Mouse (Mus musculus) heart, adult 2 months (tissue): ENCODE measurements around the gene Mgmt. TPM values are rescaled to one million over a fixed set of nuclear protein-coding genes. Genes with fewer than 3 reads are reported as not detected.
A peak's percentile ranks its signal among the peaks of the same experiment; 100 is the strongest.

Source experiments
- DNase-seq, 2 experiments: peaks; one replicate each; pipeline ENCODE4 v3.0.0; 2021
- H3K27ac ChIP-seq: fragments of 200-600 bp; 2 replicates; pipeline ENCODE4 v1.8.1; 2022
- H3K27me3 ChIP-seq: fragments of 200-500 bp; 2 replicates; pipeline ENCODE4 v1.6.1; 2012; ENCODE audit warnings: mild to moderate bottlenecking, low read length, inconsistent platforms, mixed read lengths; ENCODE audit not compliant: control insufficient read depth, insufficient read depth
- H3K36me3 ChIP-seq: fragments of 200-500 bp; 2 replicates; pipeline ENCODE4 v1.6.1; 2012; ENCODE audit warnings: low read length, inconsistent platforms; ENCODE audit not compliant: control insufficient read depth, insufficient read depth
- H3K4me1 ChIP-seq: fragments of 200-500 bp; 2 replicates; pipeline ENCODE4 v1.6.1; 2011; ENCODE audit warnings: low read length; ENCODE audit not compliant: control insufficient read depth, insufficient read depth
- H3K4me3 ChIP-seq: fragments of 200-600 bp; 2 replicates; pipeline ENCODE4 v1.8.1; 2022
- H3K79me2 ChIP-seq: fragments of 200-500 bp; replicated peaks from 2 replicates; pipeline ENCODE4 v1.6.1; 2012; ENCODE audit warnings: mild to moderate bottlenecking, inconsistent platforms, low read length, moderate library complexity, mixed read lengths; ENCODE audit not compliant: control insufficient read depth, insufficient read depth
- H3K9ac ChIP-seq: fragments of 200-500 bp; 2 replicates; pipeline ENCODE4 v1.6.1; 2012; ENCODE audit warnings: low read depth, mild to moderate bottlenecking, control low read depth, inconsistent platforms, low read length, mixed read lengths
- CTCF ChIP-seq: fragments of 200-600 bp; IDR thresholded peaks from 2 replicates; pipeline ENCODE4 v1.8.1; 2022; ENCODE audit warnings: antibody characterized with exemption, mild to moderate bottlenecking, moderate library complexity
- EP300 ChIP-seq: fragments of 200-500 bp; IDR thresholded peaks from 2 replicates; pipeline ENCODE4 v1.6.1; 2011; ENCODE audit warnings: low read depth, low read length, control low read depth; ENCODE audit not compliant: insufficient read depth
- POLR2A ChIP-seq: fragments of 200-500 bp; IDR thresholded peaks from 2 replicates; pipeline ENCODE4 v1.6.1; 2011; ENCODE audit warnings: mild to moderate bottlenecking, low read depth, low read length, control low read depth; ENCODE audit not compliant: insufficient read depth
- WGBS: fragments of 180-500 bp; shearing (Covaris S2); methylation state at CpG from one replicate; pipeline ENCODE4 v1.1.7; 2018; 5-methylcytosine and 5-hydroxymethylcytosine counted together
- intact Hi-C: fragments of 180-260 bp; cut with DNase I; formaldehyde crosslinking; loops from one replicate; pipeline ENCODE4 v1.15.1; 2025
- polyA plus RNA-seq: library from polyadenylated mRNA; depleted of rRNA; stranded (reverse); fragments of >200 nt; gene quantifications from 2 replicates; pipeline ENCODE4 v1.2.3, GENCODE M21; 2012
- total RNA-seq, 2 experiments: library from RNA; stranded (reverse); gene quantifications; 2 replicates each; pipeline ENCODE4 v1.2.3; 2021

Gene Mgmt
- total and polyA plus RNA-seq, 3 experiments: 3.6 to 3.8 (median 3.7) TPM

DNA sequence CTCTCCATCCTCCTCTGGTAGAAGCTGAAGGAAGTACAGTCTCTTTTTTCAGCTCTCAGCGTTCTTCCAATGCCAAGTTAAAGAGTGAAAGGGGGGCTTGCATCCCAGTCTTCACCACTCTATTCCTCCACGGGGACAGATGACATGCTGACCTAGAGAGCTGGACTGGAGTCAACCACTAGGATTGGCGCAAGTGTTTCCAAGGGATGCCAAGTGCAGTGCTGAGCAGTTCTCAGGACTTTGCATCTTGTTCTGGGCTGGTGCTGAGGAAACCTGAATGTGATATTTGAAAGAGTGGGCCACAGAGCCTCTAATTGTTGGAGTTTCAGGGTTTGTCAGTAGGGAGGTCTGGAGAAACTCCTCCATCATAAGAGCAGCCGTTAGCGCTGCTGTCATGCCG is 187.8 kb downstream of the Mgmt start:
- H3K36me3 ChIP-seq: peaks cover 3% of the 10 kb centered on the region; the same call in 1 of the 2 replicates
- TF ChIP-seq CTCF: no peak
- TF ChIP-seq POLR2A: no peak
- no peak for TF ChIP-seq EP300
- peaks cover 8% of the 10 kb centered on the region for H3K4me1 ChIP-seq
- H3K79me2 ChIP-seq: no peaks in the 10 kb centered on the region
- DNase-seq: no peak
- H3K27me3 ChIP-seq: no peaks in the 10 kb centered on the region
- 82% methylated on average over 6 of the region's 6 CpGs for WGBS
- no peak overlapping the region for H3K4me3 ChIP-seq
- intact Hi-C loops: loop anchor here (10.0 kb wide), 2 partner anchors 397 to 587 kb away; no protein-coding TSS in a partner anchor
- H3K27ac ChIP-seq: no peak overlapping the region
- H3K9ac ChIP-seq: no peak overlapping the region

DNA sequence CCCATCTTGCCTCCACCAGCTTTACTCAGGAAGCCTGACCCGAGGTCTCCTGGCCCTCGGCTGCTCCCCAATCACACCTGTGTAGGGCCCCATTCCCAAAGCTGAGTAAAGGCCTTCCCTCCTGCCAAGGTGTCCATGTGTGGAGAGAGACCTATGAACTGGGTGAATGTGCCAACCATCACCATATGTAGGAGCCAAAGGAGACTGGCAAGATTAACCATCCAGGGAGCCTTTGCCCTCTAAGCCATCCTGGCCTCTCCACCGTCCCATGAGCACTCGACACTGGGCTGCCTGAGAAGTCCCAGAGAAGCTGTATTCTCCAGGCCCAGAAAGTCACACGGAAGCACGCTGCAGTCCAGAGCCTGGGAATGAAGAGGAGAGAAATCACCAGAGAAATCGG is 190.2 kb downstream of the Mgmt start:
- no peak overlapping the region for H3K27ac ChIP-seq
- intact Hi-C loops: loop anchor here (5.0 to 10.0 kb wide), 3 partner anchors 78 to 590 kb away; no protein-coding TSS in a partner anchor
- no peak overlapping the region for H3K9ac ChIP-seq
- H3K27me3 ChIP-seq: no peaks in the 10 kb centered on the region
- 94% methylated on average over 7 of the region's 7 CpGs for WGBS
- DNase-seq: no peak
- peaks cover 10% of the 10 kb centered on the region for H3K4me1 ChIP-seq
- no peak for TF ChIP-seq EP300
- H3K4me3 ChIP-seq: no peak overlapping the region
- H3K36me3 ChIP-seq: peaks cover 3% of the 10 kb centered on the region; the same call in 1 of the 2 replicates
- H3K79me2 ChIP-seq: no peaks in the 10 kb centered on the region

DNA sequence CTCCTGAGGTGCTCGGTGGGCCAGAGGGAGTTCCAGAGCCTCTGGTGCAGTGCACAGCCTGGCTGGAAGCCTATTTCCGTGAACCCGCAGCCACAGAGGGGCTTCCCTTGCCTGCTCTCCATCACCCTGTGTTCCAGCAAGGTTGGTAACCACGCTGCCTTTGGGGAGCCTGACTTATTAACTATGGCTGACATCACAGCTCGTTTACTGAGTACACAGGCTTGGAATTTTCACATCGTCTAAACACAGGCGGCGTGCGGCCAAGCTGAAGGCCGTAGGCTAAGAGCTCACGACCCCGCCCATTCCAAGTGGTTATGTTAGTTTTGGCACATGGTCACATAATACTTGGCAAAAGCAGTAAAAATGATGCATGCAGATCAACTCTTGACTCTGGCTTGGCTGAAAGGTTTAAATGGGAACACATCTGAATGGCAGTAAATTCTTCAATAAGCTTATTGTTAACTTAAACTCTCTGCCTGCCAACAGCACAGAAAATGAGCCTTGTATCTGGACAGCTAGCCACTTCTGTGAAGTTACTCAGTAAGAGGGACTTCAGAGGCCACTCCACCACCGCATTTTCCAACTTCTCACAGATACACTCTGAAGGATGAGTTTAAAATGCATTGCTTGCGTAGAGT is 191.7 kb downstream of the Mgmt start:
- H3K79me2 ChIP-seq: no peaks in the 10 kb centered on the region
- no peak overlapping the region for H3K4me3 ChIP-seq
- H3K36me3 ChIP-seq: peaks cover 3% of the 10 kb centered on the region; the same call in 1 of the 2 replicates
- H3K4me1 ChIP-seq: peaks cover 10% of the 10 kb centered on the region
- intact Hi-C loops: loop anchor here (5.0 to 10.0 kb wide), 3 partner anchors 76 to 591 kb away; no protein-coding TSS in a partner anchor
- H3K27ac ChIP-seq: peak overlapping the region; percentile 43
- DNase-seq: peak; percentile 76 to 83
- TF ChIP-seq POLR2A: no peak
- TF ChIP-seq EP300: 0 out of 2 replicates have a peak, but pooled peaks have one; percentile 58
- no peak for TF ChIP-seq CTCF
- 16% methylated on average over 14 of the region's 14 CpGs for WGBS
- H3K27me3 ChIP-seq: no peaks in the 10 kb centered on the region
- H3K9ac ChIP-seq: no peak overlapping the region

DNA sequence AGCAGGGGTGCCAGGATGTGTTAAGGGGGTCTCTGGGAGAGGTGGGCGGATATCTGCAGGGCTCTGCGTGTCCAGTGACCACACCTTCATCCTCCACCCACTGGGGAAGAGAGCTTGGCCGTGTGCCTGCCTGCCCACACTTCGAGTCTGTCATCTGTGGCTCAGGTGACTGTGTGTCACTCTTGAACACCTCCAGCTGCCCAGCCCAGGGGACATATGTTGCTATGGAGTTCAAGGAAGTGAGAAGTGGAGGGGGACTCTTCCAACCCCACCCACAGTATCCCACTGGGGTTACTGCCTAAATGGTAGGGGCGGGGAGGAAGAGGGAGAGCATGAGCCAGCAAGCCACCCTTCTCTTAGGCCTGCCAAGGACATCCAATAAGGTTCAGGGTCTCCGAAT is 192.7 kb downstream of the Mgmt start:
- 33% methylated on average over 6 of the region's 6 CpGs for WGBS
- TF ChIP-seq EP300 (no peak), POLR2A (no peak), CTCF (no peak)
- peaks cover 3% of the 10 kb centered on the region; the same call in 1 of the 2 replicates for H3K36me3 ChIP-seq
- intact Hi-C loops: loop anchor here (5.0 to 10.0 kb wide), 3 partner anchors 75 to 592 kb away; no protein-coding TSS in a partner anchor
- no peak overlapping the region for H3K9ac ChIP-seq
- H3K27ac ChIP-seq: no peak overlapping the region
- H3K79me2 ChIP-seq: no peaks in the 10 kb centered on the region
- H3K27me3 ChIP-seq: no peaks in the 10 kb centered on the region
- no peak overlapping the region for H3K4me3 ChIP-seq
- peak; percentile 30 to 35 for DNase-seq
- H3K4me1 ChIP-seq: peaks cover 10% of the 10 kb centered on the region

DNA sequence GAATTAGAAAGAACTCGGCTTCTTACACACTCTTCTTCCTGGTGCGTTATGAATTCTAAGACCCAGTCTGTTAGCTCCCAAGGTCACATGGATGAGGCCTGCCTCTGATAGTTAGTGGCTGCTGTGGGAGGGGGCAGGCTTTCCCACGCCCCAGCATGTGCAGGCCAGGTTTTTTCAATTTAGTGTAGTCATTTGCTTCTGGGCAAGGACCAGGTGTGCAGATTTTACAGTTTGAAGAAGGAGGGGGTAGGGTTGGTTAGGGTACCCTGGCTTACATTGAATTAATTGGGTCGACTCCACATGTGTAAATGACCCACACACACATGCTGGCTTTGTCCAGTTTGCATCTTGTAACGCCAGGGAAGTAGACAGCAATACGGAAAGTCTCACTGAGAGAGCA is 193.7 kb downstream of the Mgmt start:
- Histone ChIP-seq H3K79me2 (no peaks in the 10 kb centered on the region), H3K27me3 (no peaks in the 10 kb centered on the region), H3K9ac (no peak overlapping the region), H3K4me1 (peaks cover 10% of the 10 kb centered on the region), H3K4me3 (no peak overlapping the region), H3K27ac (no peak overlapping the region), H3K36me3 (peaks cover 3% of the 10 kb centered on the region; the same call in 1 of the 2 replicates)
- DNase-seq: no peak
- intact Hi-C loops: loop anchor here (5.0 to 10.0 kb wide), 3 partner anchors 74 to 593 kb away; no protein-coding TSS in a partner anchor
- no peak for TF ChIP-seq CTCF
- WGBS: 94% methylated on average over 6 of the region's 6 CpGs

DNA sequence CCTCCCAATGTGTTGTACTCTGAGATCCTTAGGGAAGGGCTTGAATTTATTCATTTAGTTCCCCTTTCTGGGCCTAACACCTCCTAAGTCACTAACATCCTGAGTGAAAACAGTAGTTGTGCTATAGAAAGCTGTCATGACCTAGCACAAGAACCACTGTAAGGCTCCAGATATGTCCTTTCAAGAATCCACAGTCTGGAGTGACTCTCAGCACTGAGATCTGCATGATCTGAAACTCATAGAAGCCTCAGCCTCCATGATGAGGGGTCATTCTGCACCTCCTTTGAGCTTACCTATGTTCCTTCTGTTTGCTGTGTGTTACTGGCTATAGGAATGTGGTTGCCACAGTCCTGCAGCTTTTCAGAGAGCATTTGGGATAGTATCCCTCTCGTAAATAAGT is 200.1 kb downstream of the Mgmt start:
- no peak overlapping the region for H3K27ac ChIP-seq
- intact Hi-C loops: no loop called here
- no peak overlapping the region for H3K9ac ChIP-seq
- no peak for TF ChIP-seq POLR2A
- no peak for TF ChIP-seq EP300
- no peak for TF ChIP-seq CTCF
- H3K4me3 ChIP-seq: no peak overlapping the region
- H3K27me3 ChIP-seq: no peaks in the 10 kb centered on the region
- no peaks in the 10 kb centered on the region for H3K36me3 ChIP-seq
- H3K4me1 ChIP-seq: no peaks in the 10 kb centered on the region
- DNase-seq: no peak
- 97% methylated on average over 1 of the region's 1 CpGs for WGBS
- H3K79me2 ChIP-seq: no peaks in the 10 kb centered on the region
